Mouse (Mus musculus): ENCODE results near the gene Lgi4.

- TF ChIP-seq CTCF (IDR thresholded peaks at IDR 0.05; ENCODE audit: low read depth, low read length) = no peak
- TF ChIP-seq POLR2A (IDR thresholded peaks at IDR 0.05; ENCODE audit: extremely low read depth, insufficient read depth, low read length) = no peak
Observed at GRCm38 (mm10) chr7:31041662-31042315, 17.4 kb upstream of the Lgi4 start.
